Mouse (Mus musculus) E14TG2a.4 (cell line): Measurements from ENCODE around the gene Aff4.

Experiments used
- H3K27me3 ChIP-seq: 2 replicates; pipeline ENCODE4 v1.6.1; 2014; ENCODE audit warnings: low read length, control low read depth; ENCODE audit not compliant: insufficient read depth
- H3K36me3 ChIP-seq: 2 replicates; pipeline ENCODE4 v1.6.1; 2014; ENCODE audit warnings: low read length, control low read depth; ENCODE audit not compliant: insufficient read depth
- H3K4me1 ChIP-seq: replicated peaks from 2 replicates; pipeline ENCODE4 v1.6.1; 2014; ENCODE audit warnings: low read depth, low read length, control low read depth
- H3K4me3 ChIP-seq: replicated peaks from 2 replicates; pipeline ENCODE4 v1.5.1; 2014; ENCODE audit warnings: mild to moderate bottlenecking, low read length
- H3K9me3 ChIP-seq: 2 replicates; pipeline ENCODE4 v1.6.1; 2014; ENCODE audit warnings: low read length, control low read depth
- CTCF ChIP-seq: conservative IDR thresholded peaks from 2 replicates; pipeline ENCODE4 v1.5.1; 2014; ENCODE audit warnings: low read length
- NANOG ChIP-seq: IDR thresholded peaks from 2 replicates; pipeline ENCODE4 v1.6.1; 2014; ENCODE audit warnings: borderline replicate concordance, low read length, mixed read lengths
- POU5F1 ChIP-seq: IDR thresholded peaks from 2 replicates; pipeline ENCODE4 v1.6.1; 2014; ENCODE audit warnings: low read length, borderline replicate concordance

The Aff4 gene

DNA sequence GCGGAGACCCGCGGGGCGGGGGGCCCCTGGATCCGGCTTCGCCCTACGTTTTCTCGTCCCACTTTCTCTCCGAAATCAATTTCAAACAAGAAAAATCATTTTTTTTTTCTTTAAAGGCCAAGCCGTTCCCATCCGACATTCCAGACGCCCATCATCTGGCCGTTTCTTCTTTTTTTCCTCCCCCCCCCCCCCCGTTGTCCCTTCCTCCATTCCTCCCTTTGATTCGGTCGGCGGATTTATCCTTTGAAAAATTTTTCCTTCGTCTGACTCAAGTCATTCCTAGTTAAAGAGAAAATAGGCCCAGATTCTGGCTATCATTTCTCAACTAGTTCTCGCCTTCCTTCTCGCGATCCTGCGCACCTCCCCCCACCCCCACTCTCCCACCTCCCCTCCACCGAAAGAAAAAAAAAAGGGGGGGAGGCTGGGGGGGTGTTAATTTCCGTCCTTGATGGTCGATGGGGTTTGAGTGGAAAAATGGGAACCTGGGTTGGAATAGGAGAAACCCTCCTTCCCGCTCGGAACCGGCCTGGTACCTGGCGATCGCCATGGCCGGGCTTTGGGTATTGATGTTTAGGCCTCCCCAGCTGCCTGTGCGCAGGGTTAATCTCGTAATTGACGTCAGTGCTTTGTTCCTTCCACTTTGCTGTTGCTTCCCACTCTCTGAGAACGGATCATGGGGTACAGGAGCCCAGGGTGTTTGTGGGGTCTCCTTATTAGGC is 750 bp downstream of the Aff4 start:
- TF ChIP-seq CTCF: no peak
- TF ChIP-seq NANOG: no peak
- TF ChIP-seq POU5F1: no peak
- peaks cover 10% of the 10 kb centered on the region; the same call in 1 of the 2 replicates for H3K27me3 ChIP-seq
- peaks cover 13% of the 10 kb centered on the region for H3K36me3 ChIP-seq
- peaks cover 58% of the 10 kb centered on the region for H3K4me1 ChIP-seq
- H3K4me3 ChIP-seq: peak overlapping the region; percentile 90
- H3K9me3 ChIP-seq: no peaks in the 10 kb centered on the region

DNA sequence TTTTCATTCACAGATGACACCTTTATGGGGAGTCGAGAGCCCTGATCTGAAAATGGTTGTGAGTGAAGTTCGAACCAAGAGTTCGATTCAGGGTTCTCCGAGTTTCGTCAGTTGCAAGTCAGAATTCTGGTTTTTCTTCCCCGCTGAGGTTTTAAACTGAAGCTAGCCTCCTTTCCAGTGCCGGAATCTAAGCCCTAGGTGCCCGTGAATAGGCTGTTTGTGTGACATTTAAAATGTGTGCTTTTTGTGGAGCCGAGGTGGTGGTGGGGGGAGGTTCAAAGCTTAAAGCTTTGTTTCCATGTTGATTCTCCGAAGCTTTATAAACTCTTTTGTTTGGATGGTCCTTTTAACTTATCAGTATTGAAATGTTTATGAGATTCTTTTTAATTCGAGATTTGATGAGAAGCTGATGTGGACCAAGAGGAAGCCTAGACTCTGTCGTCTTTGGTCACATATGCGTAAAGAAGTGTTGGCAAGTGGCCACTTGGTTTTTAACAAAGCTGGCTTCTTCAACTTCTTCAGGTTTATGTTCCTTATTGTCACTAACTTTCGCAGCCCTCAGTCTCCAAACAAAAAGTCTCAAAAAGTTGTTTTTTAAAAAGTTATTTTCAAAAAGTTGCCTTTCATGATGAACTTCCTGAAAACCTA is 1.4 kb downstream of the Aff4 start:
- Histone ChIP-seq H3K9me3 (no peaks in the 10 kb centered on the region), H3K4me1 (peaks cover 59% of the 10 kb centered on the region), H3K4me3 (peak overlapping the region; percentile 90), H3K27me3 (peaks cover 10% of the 10 kb centered on the region; the same call in 1 of the 2 replicates), H3K36me3 (peaks cover 16% of the 10 kb centered on the region)
- TF ChIP-seq NANOG: no peak
- no peak for TF ChIP-seq CTCF
- no peak for TF ChIP-seq POU5F1

DNA sequence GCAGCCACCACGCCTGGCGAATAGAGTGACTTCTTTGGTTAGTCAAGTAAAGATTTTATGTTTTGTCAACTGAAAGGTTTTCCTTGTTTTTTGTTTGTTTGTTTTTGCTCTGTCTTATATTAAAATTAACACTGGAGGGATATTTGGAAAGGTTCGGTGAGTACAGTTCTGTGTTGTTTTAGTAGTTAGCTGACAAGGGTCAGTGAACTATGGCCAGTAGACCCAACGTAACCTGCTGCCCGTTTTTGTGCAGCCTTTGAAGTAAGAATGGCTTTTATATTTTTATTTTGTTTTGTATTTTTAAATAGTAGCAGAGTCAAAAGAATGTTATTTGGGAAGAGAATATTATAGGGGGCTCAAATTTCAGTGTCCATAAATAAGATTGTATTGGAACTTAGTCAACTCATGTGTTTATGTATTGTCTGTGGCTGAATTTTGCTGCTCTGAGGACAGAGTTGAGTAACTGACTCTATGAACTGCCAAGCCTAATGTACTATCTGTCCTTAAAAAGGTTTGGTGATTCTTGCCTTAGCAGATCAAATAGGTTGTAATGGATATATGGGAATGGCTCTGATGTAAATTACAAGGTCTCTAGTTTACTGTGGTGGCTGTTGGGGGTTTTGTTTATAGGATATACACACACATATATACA is 8.0 kb downstream of the Aff4 start:
- Histone ChIP-seq H3K9me3 (no peaks in the 10 kb centered on the region), H3K4me3 (no peak overlapping the region), H3K36me3 (peaks cover 24% of the 10 kb centered on the region), H3K4me1 (peaks cover 36% of the 10 kb centered on the region), H3K27me3 (no peaks in the 10 kb centered on the region)
- no peak for TF ChIP-seq CTCF
- no peak for TF ChIP-seq NANOG
- no peak for TF ChIP-seq POU5F1

DNA sequence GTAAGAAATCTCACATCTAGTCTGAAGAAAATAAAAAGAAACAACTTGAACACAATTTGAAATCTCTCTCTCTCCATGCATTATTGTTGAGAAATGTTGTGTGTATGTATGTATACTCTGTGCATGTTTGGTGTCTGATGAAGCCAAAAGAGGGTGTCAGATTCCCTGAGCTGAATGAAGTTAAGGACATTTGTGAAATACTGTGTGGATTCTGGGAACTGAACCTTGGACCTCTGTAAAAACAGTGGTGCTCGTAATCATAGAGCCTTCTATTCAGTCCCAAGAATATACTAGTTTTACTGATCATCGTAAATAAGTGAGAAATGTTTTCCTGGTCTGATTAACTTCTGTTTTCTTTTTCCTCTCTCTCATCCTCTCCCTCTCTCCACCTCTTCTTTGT is 16.4 kb downstream of the Aff4 start:
- no peak overlapping the region for H3K4me3 ChIP-seq
- H3K9me3 ChIP-seq: no peaks in the 10 kb centered on the region
- TF ChIP-seq CTCF (no peak), NANOG (no peak), POU5F1 (no peak)

DNA sequence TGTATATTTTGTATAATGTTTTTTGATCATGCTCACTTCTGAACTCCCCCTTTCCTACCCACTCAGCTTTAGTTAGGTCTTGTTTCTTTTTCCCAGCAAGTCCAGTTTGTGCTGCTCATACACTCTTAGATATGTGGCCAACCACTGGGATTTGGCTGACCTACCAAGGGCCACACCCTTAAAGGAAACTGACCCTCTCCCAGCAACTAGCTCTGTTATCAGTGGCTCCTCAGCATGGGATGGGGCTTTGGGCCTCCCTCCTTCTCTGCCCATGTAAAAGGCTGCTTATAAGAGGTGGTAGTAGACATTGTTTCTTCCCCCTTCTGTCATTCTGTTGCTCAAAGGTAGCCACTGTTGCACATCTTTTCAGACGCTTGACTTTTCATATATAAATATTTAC is 28.3 kb downstream of the Aff4 start:
- Histone ChIP-seq H3K9me3 (no peaks in the 10 kb centered on the region), H3K4me3 (no peak overlapping the region), H3K36me3 (peaks cover 73% of the 10 kb centered on the region), H3K4me1 (peaks cover 4% of the 10 kb centered on the region), H3K27me3 (no peaks in the 10 kb centered on the region)
- no peak for TF ChIP-seq POU5F1
- no peak for TF ChIP-seq NANOG
- no peak for TF ChIP-seq CTCF

More for the DNA sequence above, 16.4 kb downstream of the Aff4 start:
- Histone ChIP-seq H3K36me3 (peaks cover 43% of the 10 kb centered on the region), H3K4me1 (peaks cover 17% of the 10 kb centered on the region), H3K27me3 (no peaks in the 10 kb centered on the region)

DNA sequence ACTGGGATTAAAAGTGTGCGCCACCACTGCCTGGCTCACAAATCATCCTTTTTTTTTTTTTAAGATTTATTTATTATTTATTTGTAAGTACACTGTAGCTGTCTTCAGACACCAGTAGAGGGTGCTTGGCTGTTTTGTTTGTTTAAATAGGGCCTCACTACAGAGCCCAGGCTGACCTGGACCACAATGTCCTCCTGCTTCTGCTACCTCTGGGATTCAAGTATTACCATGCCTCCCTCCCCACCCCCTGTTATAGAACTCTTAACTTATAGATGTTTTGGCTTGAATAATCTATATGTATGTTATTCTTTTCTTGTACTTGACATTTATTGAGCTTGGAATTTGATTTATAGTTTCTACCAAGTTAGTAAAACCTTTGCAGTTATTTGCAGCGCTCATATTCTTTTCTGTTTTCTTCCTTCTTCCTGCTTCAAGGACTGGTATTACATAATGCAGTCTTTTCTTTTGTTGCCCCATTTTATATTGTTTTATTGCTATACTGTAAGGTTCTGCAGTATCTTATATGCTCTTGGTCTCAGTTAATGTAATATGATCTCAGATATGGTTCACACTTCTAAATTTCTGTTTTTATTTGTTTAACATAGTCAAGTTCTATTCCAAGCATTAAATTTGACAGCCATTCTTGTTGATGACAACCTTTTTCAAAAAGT is 33.3 kb downstream of the Aff4 start:
- H3K27me3 ChIP-seq: no peaks in the 10 kb centered on the region
- peaks cover 69% of the 10 kb centered on the region for H3K36me3 ChIP-seq
- no peaks in the 10 kb centered on the region for H3K9me3 ChIP-seq
- H3K4me3 ChIP-seq: no peak overlapping the region
- TF ChIP-seq POU5F1: no peak
- no peak for TF ChIP-seq NANOG
- no peak for TF ChIP-seq CTCF
- peaks cover 2% of the 10 kb centered on the region for H3K4me1 ChIP-seq

DNA sequence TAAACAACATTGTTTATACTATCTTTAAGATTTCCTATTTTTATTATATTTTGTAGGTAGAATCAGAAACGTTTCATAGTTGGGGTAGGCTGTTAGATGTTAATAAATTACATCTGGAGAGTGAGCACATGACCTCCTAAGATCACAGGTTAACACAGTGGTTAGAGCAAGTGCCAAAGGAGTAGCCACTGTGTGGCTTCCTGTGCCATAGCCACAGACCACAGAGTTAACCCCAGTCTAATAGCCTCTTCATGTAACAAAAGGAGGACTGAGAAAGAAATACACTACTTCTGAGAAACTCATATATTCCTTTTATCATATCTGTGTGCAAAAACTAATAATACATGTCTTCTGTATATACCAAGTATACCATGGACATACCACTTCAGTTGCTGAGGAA is 43.2 kb downstream of the Aff4 start:
- H3K27me3 ChIP-seq: no peaks in the 10 kb centered on the region

DNA sequence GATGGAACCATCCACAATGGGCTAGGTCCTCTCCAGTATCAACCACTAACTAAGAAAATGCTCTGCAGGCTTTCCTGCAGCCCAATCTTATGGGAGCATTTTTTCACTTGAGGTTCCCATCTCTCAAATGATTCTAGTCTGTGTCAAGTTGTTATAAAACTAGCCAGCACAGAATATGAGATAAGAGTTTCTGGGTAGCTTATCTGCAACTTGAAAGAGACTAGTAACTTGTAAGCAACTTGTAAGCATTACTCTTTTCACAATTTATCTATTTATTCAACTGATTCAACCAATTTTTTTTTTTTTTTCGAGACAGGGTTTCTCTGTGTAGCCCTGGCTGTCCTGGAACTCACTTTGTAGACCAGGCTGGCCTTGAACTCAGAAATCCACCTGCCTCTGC is 53.0 kb downstream of the Aff4 start:
- no peaks in the 10 kb centered on the region for H3K9me3 ChIP-seq
- TF ChIP-seq CTCF: no peak
- no peak for TF ChIP-seq NANOG
- no peak for TF ChIP-seq POU5F1
- no peak overlapping the region for H3K4me3 ChIP-seq
- H3K27me3 ChIP-seq: no peaks in the 10 kb centered on the region
- peaks cover 96% of the 10 kb centered on the region for H3K36me3 ChIP-seq
- no peaks in the 10 kb centered on the region for H3K4me1 ChIP-seq

More for the DNA sequence above, 43.2 kb downstream of the Aff4 start:
- H3K4me3 ChIP-seq: no peak overlapping the region
- no peaks in the 10 kb centered on the region for H3K9me3 ChIP-seq
- H3K4me1 ChIP-seq: no peaks in the 10 kb centered on the region; the same call in 1 of the 2 replicates
- TF ChIP-seq POU5F1 (no peak), CTCF (no peak), NANOG (no peak)
- H3K36me3 ChIP-seq: peaks cover 82% of the 10 kb centered on the region
